Mouse (Mus musculus): ENCODE measurements around the gene Sox1. TPM values are rescaled to one million over a fixed set of nuclear protein-coding genes. Genes with fewer than 3 reads are reported as not detected.

The Sox1 gene
- total and polyA plus RNA-seq, 2 experiments from 2014 or later = 2.5 to 23.1 TPM

GRCm38 (mm10) chr8:12430173-12430899 lies 35.2 kb downstream of the Sox1 start:
- H3K4me1 ChIP-seq (ENCODE audit: insufficient read depth, low read length) = peaks cover 18% of the 10 kb centered on the region; the same call in 1 of the 2 replicates

GRCm38 (mm10) chr8:12430900-12431737 lies 36.0 kb downstream of the Sox1 start:
- peaks cover 50% of the 10 kb centered on the region for H3K27me3 ChIP-seq (ENCODE audit: insufficient read depth, low read length)

More at GRCm38 (mm10) chr8:12430173-12430899, 35.2 kb downstream of the Sox1 start:
- Histone ChIP-seq H3K27me3 (ENCODE audit: insufficient read depth, low read length) (peaks cover 51% of the 10 kb centered on the region), H3K27ac (peak overlapping the region; percentile 83), H3K9ac (replicated peaks; ENCODE audit: low read length) (peak overlapping the region; percentile 41; the same call in 1 of the 2 replicates), H3K4me3 (ENCODE audit: low read length) (peak overlapping the region; percentile 27), H3K36me3 (ENCODE audit: insufficient read depth, low read length) (no peaks in the 10 kb centered on the region), H3K9me3 (ENCODE audit: low read length) (no peaks in the 10 kb centered on the region), H3K4me2 (ENCODE audit: low read depth, low read length) (peak overlapping the region; percentile 57)
- peak; percentile 81 for ATAC-seq
- DNase-seq (ENCODE audit: low spot score) = peak; percentile 86
- 1% methylated on average over 45 of the region's 46 CpGs for WGBS
- no peak for TF ChIP-seq CTCF (IDR thresholded peaks at IDR 0.05; ENCODE audit: low read depth)

GRCm38 (mm10) chr8:12431738-12432055 lies 36.6 kb downstream of the Sox1 start:
- Histone ChIP-seq H3K36me3 (ENCODE audit: insufficient read depth, low read length) (no peaks in the 10 kb centered on the region), H3K9ac (replicated peaks; ENCODE audit: low read length) (peak overlapping the region; percentile 41; the same call in 1 of the 2 replicates), H3K9me3 (ENCODE audit: low read length) (no peaks in the 10 kb centered on the region), H3K4me1 (ENCODE audit: insufficient read depth, low read length) (peaks cover 18% of the 10 kb centered on the region; the same call in 1 of the 2 replicates), H3K4me2 (ENCODE audit: low read depth, low read length) (peak overlapping the region; percentile 57), H3K27me3 (ENCODE audit: insufficient read depth, low read length) (peaks cover 46% of the 10 kb centered on the region), H3K4me3 (ENCODE audit: low read length) (no peak overlapping the region), H3K27ac (peak overlapping the region; percentile 83)
- WGBS = 60% methylated on average over 6 of the region's 6 CpGs
- DNase-seq (ENCODE audit: low spot score) (no peak), ATAC-seq (no peak)
- TF ChIP-seq CTCF (IDR thresholded peaks at IDR 0.05; ENCODE audit: low read depth) = no peak

More at GRCm38 (mm10) chr8:12430900-12431737, 36.0 kb downstream of the Sox1 start:
- peak; percentile 37 for DNase-seq (ENCODE audit: low spot score)
- whole genome bisulfite sequencing = 4% methylated on average over 51 of the region's 51 CpGs
- peak; percentile 36; the same call in 1 of the 2 replicates for ATAC-seq
- Histone ChIP-seq H3K4me3 (ENCODE audit: low read length) (peak overlapping the region; percentile 27), H3K4me1 (ENCODE audit: insufficient read depth, low read length) (peaks cover 18% of the 10 kb centered on the region; the same call in 1 of the 2 replicates), H3K36me3 (ENCODE audit: insufficient read depth, low read length) (no peaks in the 10 kb centered on the region), H3K27ac (peak overlapping the region; percentile 83), H3K9ac (replicated peaks; ENCODE audit: low read length) (peak overlapping the region; percentile 41), H3K9me3 (ENCODE audit: low read length) (no peaks in the 10 kb centered on the region), H3K4me2 (ENCODE audit: low read depth, low read length) (peak overlapping the region; percentile 57)
- TF ChIP-seq CTCF (IDR thresholded peaks at IDR 0.05; ENCODE audit: low read depth) = no peak

GRCm38 (mm10) chr8:12432546-12432945 lies 37.5 kb downstream of the Sox1 start:
- Histone ChIP-seq H3K9ac (replicated peaks; ENCODE audit: low read length) (no peak overlapping the region), H3K4me3 (ENCODE audit: low read length) (no peak overlapping the region), H3K27me3 (ENCODE audit: insufficient read depth, low read length) (peaks cover 38% of the 10 kb centered on the region; the same call in 1 of the 2 replicates), H3K27ac (peak overlapping the region; percentile 61), H3K36me3 (ENCODE audit: insufficient read depth, low read length) (no peaks in the 10 kb centered on the region), H3K9me3 (ENCODE audit: low read length) (no peaks in the 10 kb centered on the region), H3K4me1 (ENCODE audit: insufficient read depth, low read length) (peaks cover 18% of the 10 kb centered on the region; the same call in 1 of the 2 replicates), H3K4me2 (ENCODE audit: low read depth, low read length) (no peak overlapping the region)
- WGBS = 24% methylated on average over 7 of the region's 7 CpGs
- peak; percentile 70 for DNase-seq (ENCODE audit: low spot score)
- TF ChIP-seq CTCF (IDR thresholded peaks at IDR 0.05; ENCODE audit: low read depth) = no peak
- peak; percentile 82 for ATAC-seq

- Histone ChIP-seq H3K4me2 (ENCODE audit: low read depth, low read length) (no peak overlapping the region), H3K27ac (no peak overlapping the region), H3K27me3 (ENCODE audit: insufficient read depth, low read length) (peaks cover 28% of the 10 kb centered on the region; the same call in 1 of the 2 replicates), H3K9ac (replicated peaks; ENCODE audit: low read length) (no peak overlapping the region), H3K9me3 (ENCODE audit: low read length) (no peaks in the 10 kb centered on the region), H3K4me1 (ENCODE audit: insufficient read depth, low read length) (peaks cover 15% of the 10 kb centered on the region; the same call in 1 of the 2 replicates), H3K4me3 (ENCODE audit: low read length) (no peak overlapping the region), H3K36me3 (ENCODE audit: insufficient read depth, low read length) (no peaks in the 10 kb centered on the region)
- ATAC-seq (no peak), DNase-seq (ENCODE audit: low spot score) (peak; percentile 60)
- WGBS = 30% methylated on average over 3 of the region's 3 CpGs
- TF ChIP-seq CTCF (IDR thresholded peaks at IDR 0.05; ENCODE audit: low read depth) = no peak
Observed at GRCm38 (mm10) chr8:12434771-12435170, 39.7 kb downstream of the Sox1 start.

DNA sequence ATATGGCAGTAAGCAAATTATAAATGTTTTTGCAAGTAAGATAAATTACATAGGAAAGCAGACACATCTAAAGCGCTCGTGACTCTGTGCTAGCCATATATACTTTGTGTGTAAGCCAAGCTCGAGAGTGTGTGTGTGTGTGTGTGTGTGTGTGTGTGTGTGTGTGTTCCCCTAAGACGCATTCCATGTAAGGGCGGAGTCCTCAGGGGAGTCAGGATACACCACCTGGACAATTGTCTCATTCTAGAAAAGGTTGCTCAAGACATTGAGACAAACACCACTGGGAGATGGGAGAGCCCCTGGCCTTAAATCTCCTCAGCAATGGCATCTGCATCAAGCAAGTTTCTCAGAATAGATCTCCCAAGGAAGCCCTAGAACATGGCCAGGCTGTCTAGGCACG lies 42.9 kb downstream of the Sox1 start:
- DNase-seq (ENCODE audit: low spot score) = no peak
- no peaks in the 10 kb centered on the region for H3K36me3 ChIP-seq (ENCODE audit: insufficient read depth, low read length)
- no peak for TF ChIP-seq CTCF (IDR thresholded peaks at IDR 0.05; ENCODE audit: low read depth)
- 0 out of 2 replicates have a peak, but pooled peaks cover 2% of the 10 kb centered on the region for H3K4me1 ChIP-seq (ENCODE audit: insufficient read depth, low read length)
- 90% methylated on average over 6 of the region's 6 CpGs for WGBS
- no peak for ATAC-seq
- peaks cover 10% of the 10 kb centered on the region; the same call in 1 of the 2 replicates for H3K27me3 ChIP-seq (ENCODE audit: insufficient read depth, low read length)
- no peak overlapping the region for H3K4me2 ChIP-seq (ENCODE audit: low read depth, low read length)
- H3K27ac ChIP-seq = no peak overlapping the region
- no peak overlapping the region for H3K9ac ChIP-seq (replicated peaks; ENCODE audit: low read length)
- H3K4me3 ChIP-seq (ENCODE audit: low read length) = no peak overlapping the region
- H3K9me3 ChIP-seq (ENCODE audit: low read length) = no peaks in the 10 kb centered on the region

Measured in hindbrain, postnatal 0 days (tissue).